ENCODE assay signal across 8 mouse cellular contexts in genomic region chr5:33378302-33378854, GRCm38 (mm10). TPM values are rescaled to one million over a fixed set of nuclear protein-coding genes. Genes with fewer than 3 reads are reported as not detected.
DNase-seq lines count a peak whose midpoint lies in the region; ATAC-seq lines count a peak whose summit lies in the region.

TSS of gene Uvssa (plus strand) at chr5:33378549.

- peak; percentile 95 for ATAC-seq in heart, embryonic 13.5 days (ENCODE audit: extremely low read depth, insufficient number of reproducible peaks, low FRiP score, low TSS enrichment)
- peak; percentile 96 for ATAC-seq in liver, embryonic 12.5 days
- ATAC-seq in stomach, embryonic 15.5 days (ENCODE audit: insufficient read depth, low FRiP score, low read depth): peak; percentile 98

- peak; percentile 100 for DNase-seq in CD4-positive, CD25-positive, alpha-beta regulatory T cell, adult 2 months (ENCODE audit: low read depth, low spot score)
- peak; percentile 68 for DNase-seq in fat pad, adult 2 months (ENCODE audit: extremely low read depth, low read depth, low spot score)
- peak; percentile 100 for DNase-seq in kidney, postnatal 10 days
- DNase-seq in natural killer cell, adult 2 months (ENCODE audit: low spot score in 2 of 2): peak; percentile 99

- H3K9me3 ChIP-seq in heart, embryonic 13.5 days: no peaks in the 10 kb centered on the region
- no peaks in the 10 kb centered on the region for H3K9me3 ChIP-seq in liver, embryonic 12.5 days (replicated peaks)
- no peaks in the 10 kb centered on the region for H3K9me3 ChIP-seq in stomach, embryonic 15.5 days

- H3K4me1 ChIP-seq in brown adipose tissue, adult 24 weeks (ENCODE audit: control insufficient read depth, insufficient read depth, insufficient read length, low read length): peaks cover 4% of the 10 kb centered on the region
- peaks cover 17% of the 10 kb centered on the region for H3K4me1 ChIP-seq in heart, embryonic 13.5 days
- peaks cover 24% of the 10 kb centered on the region for H3K4me1 ChIP-seq in liver, embryonic 12.5 days
- peaks cover 8% of the 10 kb centered on the region for H3K4me1 ChIP-seq in stomach, embryonic 15.5 days

- H3K4me3 ChIP-seq in brown adipose tissue, adult 24 weeks (ENCODE audit: insufficient read depth, low read depth, low read length): peak within 1 kb of the TSS; percentile 70
- H3K4me3 ChIP-seq in heart, embryonic 13.5 days: peak within 1 kb of the TSS; percentile 69
- H3K4me3 ChIP-seq in liver, embryonic 12.5 days: peak within 1 kb of the TSS; percentile 81
- H3K4me3 ChIP-seq in stomach, embryonic 15.5 days (replicated peaks): peak within 1 kb of the TSS; percentile 64

- H3K27ac ChIP-seq in brown adipose tissue, adult 24 weeks (replicated peaks; ENCODE audit: low read depth, low read length): peak within 1 kb of the TSS; percentile 83
- H3K27ac ChIP-seq in heart, embryonic 13.5 days (replicated peaks): peak within 1 kb of the TSS; percentile 97
- H3K27ac ChIP-seq in liver, embryonic 12.5 days: peak within 1 kb of the TSS; percentile 98
- peak within 1 kb of the TSS; percentile 98 for H3K27ac ChIP-seq in stomach, embryonic 15.5 days

- H3K9ac ChIP-seq in heart, embryonic 13.5 days: peak within 1 kb of the TSS; percentile 88
- H3K9ac ChIP-seq in liver, embryonic 12.5 days: peak within 1 kb of the TSS; percentile 87
- peak within 1 kb of the TSS; percentile 81 for H3K9ac ChIP-seq in stomach, embryonic 15.5 days

- under 1% methylated on average over 46 of the region's 46 CpGs for WGBS in heart, embryonic 13.5 days
- under 1% methylated on average over 46 of the region's 46 CpGs for WGBS in liver, embryonic 12.5 days (ENCODE audit: insufficient replicate concordance)
- under 1% methylated on average over 46 of the region's 46 CpGs for WGBS in stomach, embryonic 15.5 days

- peak within 1 kb of the TSS; percentile 96 for H3K4me2 ChIP-seq in heart, embryonic 13.5 days
- peak within 1 kb of the TSS; percentile 95 for H3K4me2 ChIP-seq in liver, embryonic 12.5 days
- peak within 1 kb of the TSS; percentile 85 for H3K4me2 ChIP-seq in stomach, embryonic 15.5 days

- no peaks in the 10 kb centered on the region for H3K27me3 ChIP-seq in heart, embryonic 13.5 days (replicated peaks)
- H3K27me3 ChIP-seq in liver, embryonic 12.5 days (replicated peaks): no peaks in the 10 kb centered on the region
- H3K27me3 ChIP-seq in stomach, embryonic 15.5 days (replicated peaks): no peaks in the 10 kb centered on the region

- peaks cover 37% of the 10 kb centered on the region for H3K36me3 ChIP-seq in heart, embryonic 13.5 days
- H3K36me3 ChIP-seq in liver, embryonic 12.5 days: peaks cover 30% of the 10 kb centered on the region
- H3K36me3 ChIP-seq in stomach, embryonic 15.5 days: no peaks in the 10 kb centered on the region

RNA-seq across cellular contexts. Expression of gene Uvssa, which starts in this region (rescaled TPM):
- 3.6 and 3.9 TPM in 2 replicates for polyA plus RNA-seq in brown adipose tissue, adult 24 weeks (2012; ENCODE audit: insufficient read depth, insufficient read length, missing spikeins)
- polyA plus RNA-seq in heart, embryonic 13.5 days (2015; fragmentation: Nextera tagmentation; extraction: Ambion mirVana): 3.9 and 4.0 TPM in 2 replicates
- polyA plus RNA-seq in liver, embryonic 12.5 days (2016; fragmentation: Nextera tagmentation; extraction: Ambion mirVana): 3.5 and 3.6 TPM in 2 replicates
- 8.7 and 9.6 TPM in 2 replicates for polyA plus RNA-seq in stomach, embryonic 15.5 days (2015; fragmentation: Nextera tagmentation; extraction: Ambion mirVana)

Comparison
In these comparisons a context has a peak if more than half of its experiments do, and no peak if none do; other contexts are left out.
1. Peak in every context shown above with its lines: DNase-seq, ATAC-seq, H3K4me3 ChIP-seq and H3K27ac ChIP-seq.